Comparison of ENCODE assay signal across 25 mouse cellular contexts in genomic region chr9:122325996-122326395, GRCm38 (mm10).
"Had no signal": no experiment of that assay in that cellular context is flagged by ENCODE, and none has a peak within 500 bp of the region (broad histone marks: within the 10 kb centered on the region; RNA-seq: fewer than 3 reads in every experiment).

No protein-coding gene starts in this region.

- H3K9ac ChIP-seq: heart, embryonic 13.5 days; heart, embryonic 15.5 days; hindbrain, embryonic 14.5 days; intestine, embryonic 15.5 days; limb, embryonic 12.5 days had no signal

- H3K27me3 ChIP-seq: heart, embryonic 13.5 days; heart, embryonic 15.5 days; intestine, embryonic 15.5 days; limb, embryonic 12.5 days had no signal

- H3K4me1 ChIP-seq: heart, embryonic 13.5 days; heart, embryonic 15.5 days; intestine, embryonic 15.5 days; limb, embryonic 10.5 days; limb, embryonic 12.5 days had no signal

- H3K27ac ChIP-seq: gastrocnemius, adult 2 months; heart, adult 2 months; heart, embryonic 13.5 days; heart, embryonic 15.5 days; hindbrain, embryonic 14.5 days; intestine, embryonic 15.5 days; layer of hippocampus, adult 2 months; left cerebral cortex, adult 2 months; limb, embryonic 10.5 days; limb, embryonic 12.5 days had no signal

- H3K36me3 ChIP-seq: heart, embryonic 13.5 days; heart, embryonic 15.5 days; intestine, embryonic 15.5 days; limb, embryonic 10.5 days; limb, embryonic 12.5 days had no signal

- DNase-seq: gastrocnemius, adult 2 months; gastrocnemius, postnatal 10 days; gastrocnemius, postnatal 36 days; heart, adult 2 months; heart, postnatal 14 days; heart, postnatal 36 days; kidney, adult 18-20 months; kidney, adult 8-10 months; kidney, postnatal 10 days; kidney, postnatal 25 days; kidney, postnatal 4 days; liver had no signal

- H3K9me3 ChIP-seq: heart, embryonic 13.5 days; heart, embryonic 15.5 days; intestine, embryonic 15.5 days; limb, embryonic 10.5 days; limb, embryonic 12.5 days had no signal

- ATAC-seq: hindbrain, embryonic 16.5 days; inflammation-experienced regulatory T-cells, adult 6 months; intestine, embryonic 15.5 days; intestine, postnatal 0 days had no signal

- H3K4me2 ChIP-seq: heart, embryonic 11.5 days; heart, embryonic 13.5 days; heart, embryonic 15.5 days; hindbrain, embryonic 14.5 days; intestine, embryonic 15.5 days; limb, embryonic 12.5 days; liver, embryonic 11.5 days had no signal

- H3K4me3 ChIP-seq: gastrocnemius, adult 2 months; heart, adult 2 months; heart, embryonic 13.5 days; heart, embryonic 15.5 days; intestine, embryonic 15.5 days; layer of hippocampus, adult 2 months; left cerebral cortex, adult 2 months; limb, embryonic 10.5 days; limb, embryonic 12.5 days had no signal
